19 mouse cellular contexts compared by ENCODE assay signal in the genomic region with DNA sequence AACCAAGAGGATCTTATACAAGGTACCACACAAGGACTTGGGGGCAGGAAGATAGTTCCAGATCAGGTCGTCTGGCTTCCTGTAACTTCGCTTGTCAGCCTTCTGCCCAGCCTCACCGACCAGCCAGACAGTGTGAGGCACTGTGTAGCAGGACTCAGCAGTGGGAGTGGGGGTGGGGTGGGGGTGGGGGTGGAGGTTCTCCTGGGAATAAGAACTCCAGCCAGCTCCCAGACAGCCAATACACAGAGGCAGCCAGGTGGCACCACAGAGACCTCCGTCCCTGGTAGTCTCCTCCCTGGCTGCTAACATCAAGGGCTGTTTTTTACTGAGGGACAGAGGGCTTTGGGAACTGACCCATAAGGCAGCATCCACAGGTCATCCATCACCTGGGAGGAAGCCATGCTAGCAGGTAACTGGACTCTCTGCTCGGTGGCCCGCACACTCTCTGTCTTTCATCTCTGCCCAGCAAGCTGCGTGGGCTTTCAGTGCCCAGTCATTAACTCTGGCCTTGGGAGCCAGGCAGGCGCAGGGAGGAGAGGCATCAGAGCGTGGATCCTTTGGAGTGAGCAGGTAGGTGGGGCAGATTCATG.
"Had no signal": no experiment of that assay in that cellular context is flagged by ENCODE, and none has a peak within 500 bp of the region (broad histone marks: within the 10 kb centered on the region; RNA-seq: fewer than 3 reads in every experiment).

No protein-coding gene starts in this region.

- H3K9ac ChIP-seq: lung, embryonic 14.5 days; midbrain, embryonic 12.5 days; neural tube, embryonic 13.5 days; neural tube, embryonic 15.5 days had no signal

- H3K4me2 ChIP-seq: lung, embryonic 14.5 days; midbrain, embryonic 12.5 days; neural tube, embryonic 13.5 days; neural tube, embryonic 15.5 days had no signal

- H3K36me3 ChIP-seq: midbrain, embryonic 10.5 days; midbrain, embryonic 12.5 days; neural tube, embryonic 13.5 days; neural tube, embryonic 15.5 days had no signal

- H3K9me3 ChIP-seq: midbrain, embryonic 10.5 days; neural tube, embryonic 15.5 days had no signal

- H3K4me1 ChIP-seq: neural tube, embryonic 13.5 days; neural tube, embryonic 15.5 days had no signal

- H3K4me3 ChIP-seq: midbrain, embryonic 10.5 days; midbrain, embryonic 12.5 days; myocyte; neural tube, embryonic 13.5 days; neural tube, embryonic 15.5 days had no signal

- H3K27me3 ChIP-seq: neural tube, embryonic 13.5 days; neural tube, embryonic 15.5 days had no signal

- DNase-seq: lung, adult 18-20 months; lung, embryonic 14.5 days; lung, postnatal 10 days; lung, postnatal 4 days; midbrain, embryonic 14.5 days; retina, postnatal 1 day; right cerebral cortex, adult 18-20 months; right cerebral cortex, postnatal 25 days; right cerebral cortex, postnatal 4 days; spleen, adult 18-20 months; thymus, adult 2 months; thymus, postnatal 25 days; thymus, postnatal 4 days had no signal

- H3K27ac ChIP-seq: midbrain, embryonic 10.5 days; midbrain, embryonic 12.5 days; neural tube, embryonic 13.5 days; neural tube, embryonic 15.5 days had no signal

- ATAC-seq: midbrain, embryonic 16.5 days had no signal
